Mouse (Mus musculus) spleen, adult 12 weeks (tissue): ENCODE data around the gene Grm2.
"Not testable (repeated sequence)": the region's sequence is repeated elsewhere in the genome, so short reads cannot be mapped to it uniquely, and the experiment has no call there.

Experiments used
- DNase-seq: peaks from one replicate; pipeline ENCODE4 v3.0.0; 2022; ENCODE audit warnings: low spot score

Grm2 gene

DNA sequence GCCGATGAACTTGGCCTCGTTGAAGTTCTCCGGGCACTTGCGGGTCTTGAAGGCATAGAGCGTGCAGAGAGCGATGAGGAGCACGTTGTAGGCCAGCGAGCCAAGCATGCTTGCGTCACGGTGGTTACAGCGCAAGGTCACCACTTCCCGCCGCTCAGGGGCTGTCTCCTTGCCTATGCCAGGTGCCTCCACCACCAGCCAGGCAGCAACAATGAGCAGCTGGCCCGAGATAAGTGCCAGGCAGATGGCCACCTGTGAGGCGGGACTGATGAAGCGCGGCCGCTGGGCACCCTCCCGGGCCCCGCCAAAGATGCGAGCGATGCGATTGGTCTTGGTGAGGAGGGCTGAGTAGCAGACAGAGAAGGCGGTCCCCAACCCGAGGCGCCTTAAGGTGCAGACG, 8.7 kb downstream of the Grm2 start:
- DNase-seq, result no peak

DNA sequence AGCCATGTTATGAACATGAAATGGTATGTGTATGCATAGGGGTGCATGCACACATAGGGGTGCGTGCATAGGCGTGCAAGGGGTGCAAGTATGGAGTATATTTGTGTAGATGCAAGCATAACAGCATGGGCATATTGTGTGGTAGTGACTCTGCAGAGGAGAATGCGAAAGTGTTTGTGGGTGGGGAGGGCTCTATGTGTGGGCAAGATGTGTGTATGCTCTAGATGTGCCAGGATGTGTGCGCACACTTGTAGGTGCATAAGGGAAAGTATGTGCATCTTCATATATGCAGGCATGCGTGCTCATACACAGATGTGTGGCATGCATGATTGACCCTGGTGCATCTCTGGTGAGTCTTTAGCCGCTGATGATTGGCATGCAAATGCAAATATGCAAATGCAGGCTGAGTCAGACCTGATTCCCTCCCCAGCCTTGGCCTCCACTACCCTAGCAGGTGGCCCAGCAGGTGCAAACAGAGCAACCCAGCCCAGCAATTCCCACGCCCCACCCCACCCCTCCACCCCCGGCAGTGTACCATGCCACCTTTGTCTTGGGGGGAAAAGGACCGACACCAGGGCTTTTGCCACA, 10.1 kb downstream of the Grm2 start:
- no peak for DNase-seq

DNA sequence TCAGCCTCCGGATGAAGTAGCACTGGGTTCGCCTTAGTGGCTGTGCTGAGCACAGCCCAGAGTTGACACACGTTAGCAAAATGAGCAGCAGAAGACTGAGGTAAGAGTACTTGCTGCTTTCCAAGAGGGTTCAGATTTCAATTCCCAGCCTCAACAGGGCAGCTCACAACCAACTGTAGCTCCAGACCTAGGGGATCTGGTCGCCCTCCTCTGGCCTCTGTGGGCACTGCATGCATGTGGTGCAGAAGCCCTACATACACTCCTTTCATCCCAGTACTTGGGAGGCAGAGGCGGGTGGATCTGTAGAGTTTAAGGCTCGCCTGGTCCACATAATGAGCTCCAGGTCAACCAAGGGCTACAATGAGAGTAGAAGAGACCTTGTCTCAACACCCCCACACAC, 12.1 kb downstream of the Grm2 start:
- no peak for DNase-seq

DNA sequence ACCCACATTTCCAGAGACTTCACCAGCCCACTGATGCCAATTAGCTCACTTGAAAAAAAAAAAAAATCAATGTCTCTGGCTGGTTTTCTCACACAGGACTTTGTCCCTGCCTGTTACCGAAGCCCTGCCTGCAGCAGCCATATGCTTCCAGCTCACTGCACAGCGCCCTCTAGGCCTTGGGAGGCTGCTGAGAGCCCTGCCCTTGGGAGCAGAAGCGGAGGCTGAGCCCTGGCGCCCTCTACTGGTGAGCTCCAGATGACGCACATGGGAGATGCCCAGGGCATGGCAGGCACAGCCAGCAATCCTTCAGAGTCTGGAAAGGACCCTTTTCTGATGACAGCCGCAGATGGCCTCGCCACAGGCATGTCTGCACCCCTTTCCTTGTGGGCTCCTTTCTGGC, 12.8 kb downstream of the Grm2 start:
- peak; percentile 44 for DNase-seq

DNA sequence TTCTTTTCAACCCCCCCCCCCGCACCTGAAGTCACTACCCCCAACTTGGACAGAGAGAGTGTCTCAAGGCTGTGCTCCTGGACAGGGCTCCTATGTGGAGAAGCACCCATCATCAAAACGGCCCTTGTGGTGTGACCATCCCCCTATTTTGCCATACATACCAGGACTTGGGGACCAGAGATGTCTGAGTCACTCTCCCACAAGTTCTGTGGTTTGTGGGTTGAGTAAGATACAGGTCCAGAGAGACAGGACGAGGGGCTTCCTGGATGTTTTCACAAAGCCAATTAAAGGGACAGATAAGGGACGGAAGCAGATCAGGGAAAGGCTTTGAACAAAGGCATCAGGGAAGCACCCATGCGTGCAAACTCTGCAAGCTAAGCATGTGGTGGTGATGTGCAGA, 14.5 kb downstream of the Grm2 start:
- DNase-seq, result no peak

DNA sequence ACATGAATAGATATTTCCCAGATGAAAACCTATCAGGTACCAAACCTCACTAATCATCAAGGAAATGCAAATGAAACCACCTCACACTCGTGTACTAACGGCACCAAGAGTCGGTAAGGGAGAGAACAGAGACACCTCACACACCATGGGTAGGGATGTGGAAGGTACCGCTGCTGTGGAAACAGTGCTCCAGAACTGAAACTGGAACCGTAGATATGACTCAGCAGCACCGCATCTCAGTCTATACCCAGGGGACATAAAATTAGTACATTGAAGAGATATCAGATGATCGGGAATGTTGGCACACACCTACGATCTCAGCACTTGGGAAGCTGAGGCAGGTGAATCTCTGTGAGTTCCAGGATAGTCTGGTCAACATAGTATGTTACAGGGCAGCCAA, 17.7 kb downstream of the Grm2 start:
- no peak for DNase-seq

DNA sequence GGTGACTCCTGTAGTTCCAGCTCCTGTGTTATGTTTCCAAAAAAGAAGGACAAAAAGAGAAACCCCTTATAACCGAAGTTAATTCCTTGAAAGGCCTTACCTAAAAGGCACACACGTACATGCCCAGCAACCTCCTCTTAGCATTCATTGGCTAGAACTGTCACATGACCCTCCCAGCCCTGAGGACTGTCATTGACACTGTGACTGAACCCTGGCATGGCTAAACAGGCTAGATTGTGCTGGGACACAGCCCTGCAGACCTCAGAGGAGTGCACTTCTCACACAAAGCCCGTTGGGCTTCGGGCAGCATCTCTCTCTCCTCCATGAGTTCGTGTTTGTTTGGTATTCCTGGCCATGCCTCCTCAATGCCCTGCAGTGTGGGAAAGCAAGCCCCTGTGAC, 23.7 kb downstream of the Grm2 start:
- no peak for DNase-seq

DNA sequence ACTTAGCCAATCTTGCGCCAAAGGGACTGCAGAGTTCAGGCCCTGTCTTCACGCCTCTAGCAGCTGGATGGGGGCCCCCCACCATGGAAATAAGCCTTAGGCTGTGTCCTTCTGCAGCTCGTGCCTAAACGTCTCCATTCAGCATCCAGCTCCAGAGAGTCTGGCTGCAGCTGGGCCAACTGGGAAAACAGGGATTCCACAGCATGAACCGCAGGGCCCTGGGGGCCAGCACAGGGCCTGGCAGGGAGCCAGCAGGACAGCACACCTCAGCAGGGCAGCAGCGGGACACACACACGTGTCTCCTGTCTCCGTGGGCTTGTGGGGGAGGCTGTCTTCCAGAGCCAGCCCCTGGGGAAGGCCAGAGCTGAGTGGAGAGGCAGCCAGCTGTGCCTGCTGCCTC, 28.1 kb downstream of the Grm2 start:
- not testable (repeated sequence) for DNase-seq

DNA sequence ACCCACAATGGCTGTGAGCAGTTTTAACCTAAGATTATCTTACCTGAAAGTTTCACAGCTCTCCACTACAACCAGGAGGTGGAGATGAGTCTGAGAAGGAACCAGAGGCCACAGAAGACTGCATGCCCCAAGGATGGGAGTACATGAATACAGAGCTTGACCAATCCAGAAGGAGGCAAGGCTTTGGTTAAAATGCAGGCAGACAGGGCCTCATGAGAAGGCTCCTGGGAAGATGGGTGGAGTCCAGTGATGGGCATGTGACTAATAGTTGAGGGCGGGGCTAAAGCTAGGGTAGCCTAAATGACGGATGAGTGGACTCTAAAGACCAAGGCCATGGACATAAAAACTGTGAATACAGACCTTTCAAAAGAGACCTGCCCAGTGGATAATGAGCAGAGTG, 29.6 kb downstream of the Grm2 start, which contains the start of gene Iqcf6:
Gene Iqcf6, plus strand, starts transcription at position 301 of the 400 bp plus-strand sequence.
- no peak for DNase-seq

DNA sequence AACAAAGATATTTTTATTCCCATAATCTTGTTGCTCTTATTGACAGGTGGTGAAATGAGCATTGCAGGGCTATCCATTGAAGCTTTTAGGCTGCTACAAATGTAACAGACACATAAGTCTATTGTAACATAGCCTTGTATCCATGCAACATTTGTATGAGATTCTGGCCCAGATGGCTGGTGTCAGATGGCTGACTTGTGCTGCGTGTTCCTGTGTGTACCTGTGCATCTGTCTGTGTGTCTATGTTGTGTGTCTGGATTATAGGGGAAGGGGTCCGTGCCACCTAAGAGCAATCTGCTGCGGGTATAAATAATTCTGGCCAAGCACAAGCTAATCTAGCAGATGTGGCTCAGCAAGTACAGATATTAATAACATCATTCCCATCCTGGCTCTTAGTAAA, 38.4 kb downstream of the Grm2 start:
- no peak for DNase-seq

DNA sequence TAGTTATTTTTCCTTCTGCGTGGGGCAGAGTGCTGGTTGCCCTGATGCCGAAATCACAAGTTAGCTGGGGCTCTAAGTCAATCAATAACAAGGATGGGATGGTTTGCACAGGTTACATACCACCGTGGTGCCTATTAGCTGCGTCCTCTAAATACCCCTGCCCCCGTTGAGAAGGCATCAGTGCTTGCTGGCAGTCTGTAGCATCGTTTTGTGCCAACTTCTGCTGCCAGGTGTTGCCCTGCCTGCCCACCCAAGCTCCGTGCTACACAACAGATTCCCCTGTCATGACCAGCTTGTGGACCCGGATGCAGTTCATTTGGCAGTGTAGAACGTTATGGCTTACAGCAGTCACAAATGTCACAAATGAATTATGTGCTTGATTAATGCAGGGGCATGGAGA, 39.6 kb downstream of the Grm2 start:
- no peak for DNase-seq

DNA sequence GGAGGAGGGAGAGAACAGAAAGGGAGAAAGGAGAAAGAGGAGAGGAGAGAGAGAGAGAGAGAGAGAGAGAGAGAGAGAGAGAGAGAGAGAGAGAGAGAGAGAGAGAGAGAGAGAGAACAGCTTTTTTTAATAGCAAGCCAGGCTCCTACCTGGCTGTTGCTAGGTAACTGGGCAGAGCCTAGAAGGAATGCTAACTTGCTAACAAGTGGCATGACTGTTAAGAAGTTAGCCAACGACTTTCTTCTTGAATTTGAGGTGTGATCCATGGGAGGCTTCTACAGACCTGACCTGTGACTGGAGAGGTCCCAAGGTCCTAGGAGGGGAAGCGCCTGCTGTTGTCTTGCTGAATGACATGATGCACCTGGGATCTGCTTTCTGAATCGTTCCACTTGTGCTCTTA, 41.3 kb downstream of the Grm2 start:
- no peak for DNase-seq

DNA sequence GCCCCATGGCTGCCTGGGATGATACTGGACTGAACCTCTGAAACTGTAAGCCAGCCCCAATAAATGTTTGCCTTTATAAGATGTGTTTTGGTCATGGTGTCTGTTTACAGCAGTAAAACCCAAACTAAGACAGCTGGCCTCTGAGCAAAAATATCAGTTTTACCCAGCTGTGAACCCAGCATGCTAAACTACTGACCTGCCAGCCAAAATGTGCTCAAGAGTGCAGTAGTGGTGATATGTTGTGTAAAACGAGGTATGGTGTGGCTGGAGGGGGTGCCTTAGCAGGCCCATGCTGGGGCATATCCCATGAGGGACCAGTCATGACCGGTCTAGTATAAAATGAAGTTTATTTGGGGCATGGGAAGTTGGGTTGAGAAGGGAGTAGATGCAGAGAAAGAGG, 41.9 kb downstream of the Grm2 start:
- no peak for DNase-seq

DNA sequence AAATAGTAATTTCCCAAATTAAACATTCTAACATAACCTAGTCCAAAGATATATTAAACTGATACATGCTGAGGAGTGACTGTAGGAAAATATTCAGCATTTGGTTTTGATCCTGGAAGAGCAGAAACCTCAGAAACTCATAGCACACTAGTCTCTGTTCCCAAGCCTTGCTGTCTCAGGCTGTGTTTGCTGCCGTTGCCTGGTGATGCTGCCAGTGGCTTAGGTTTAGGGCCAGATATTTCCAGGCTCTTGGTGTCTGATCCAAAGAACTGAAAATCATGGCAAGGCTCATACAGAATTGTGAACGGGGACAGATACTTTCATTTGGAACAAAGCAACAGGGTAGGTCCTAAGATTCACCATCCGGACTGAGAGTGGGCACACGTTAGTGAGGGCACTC, 45.2 kb downstream of the Grm2 start:
- no peak for DNase-seq

DNA sequence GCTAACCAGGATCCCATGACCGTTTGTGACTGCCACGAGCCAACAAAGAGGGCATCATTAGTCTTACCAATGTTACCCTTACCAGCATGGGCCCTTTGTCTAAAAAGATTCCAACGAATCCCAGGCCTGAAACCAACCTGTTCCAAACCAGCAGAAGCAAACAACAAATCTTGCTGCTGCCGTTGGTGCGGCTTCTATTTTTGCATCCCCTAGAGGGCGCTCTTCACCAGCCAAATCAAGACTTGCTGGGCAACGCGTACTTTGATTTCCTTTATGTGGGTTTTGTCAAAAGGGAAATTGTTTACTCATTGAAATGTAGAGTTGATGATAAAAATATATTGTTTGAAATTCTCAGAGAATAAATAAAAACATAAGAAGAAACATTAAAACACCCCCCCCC, 55.3 kb downstream of the Grm2 start:
- DNase-seq, result no peak

DNA sequence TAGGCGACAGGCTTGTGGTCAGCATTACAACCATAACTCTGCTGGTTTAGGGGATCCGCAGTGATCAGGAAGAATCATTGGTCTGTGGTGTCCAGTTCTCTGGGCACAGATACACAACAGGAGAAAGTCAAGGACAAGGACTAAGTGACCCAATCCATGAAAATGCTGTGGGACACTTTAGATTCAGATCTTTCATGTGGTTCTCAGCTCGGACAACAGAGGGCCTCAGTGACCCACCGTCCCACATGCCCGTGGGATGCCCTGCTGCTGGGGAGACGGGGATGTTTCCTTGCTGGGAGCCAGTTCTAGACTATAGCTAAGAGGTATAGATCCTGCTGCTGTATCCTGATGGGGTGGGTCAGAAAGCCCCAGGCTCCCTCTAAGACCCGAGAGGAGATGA, 57.4 kb downstream of the Grm2 start:
- DNase-seq, result no peak

DNA sequence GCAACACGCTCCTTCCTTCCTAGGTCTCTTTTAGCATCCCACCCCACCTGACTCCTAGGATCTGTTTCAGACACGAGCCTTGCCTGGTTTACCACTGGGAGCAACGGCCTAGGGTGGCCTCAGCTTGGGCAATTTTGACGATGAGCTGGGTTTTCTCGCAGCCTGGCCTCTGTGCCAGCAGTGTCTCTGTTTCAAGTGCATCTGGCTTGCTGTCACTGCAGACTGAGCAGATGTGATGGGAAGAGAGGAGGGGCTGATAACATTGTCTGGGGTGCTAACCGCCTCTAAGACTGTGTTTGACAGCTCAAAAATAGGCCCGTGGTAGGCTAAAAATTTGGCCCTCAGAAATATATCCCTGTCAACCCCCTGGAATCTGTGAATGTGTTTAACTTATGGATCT, 60.0 kb downstream of the Grm2 start:
- no peak for DNase-seq

DNA sequence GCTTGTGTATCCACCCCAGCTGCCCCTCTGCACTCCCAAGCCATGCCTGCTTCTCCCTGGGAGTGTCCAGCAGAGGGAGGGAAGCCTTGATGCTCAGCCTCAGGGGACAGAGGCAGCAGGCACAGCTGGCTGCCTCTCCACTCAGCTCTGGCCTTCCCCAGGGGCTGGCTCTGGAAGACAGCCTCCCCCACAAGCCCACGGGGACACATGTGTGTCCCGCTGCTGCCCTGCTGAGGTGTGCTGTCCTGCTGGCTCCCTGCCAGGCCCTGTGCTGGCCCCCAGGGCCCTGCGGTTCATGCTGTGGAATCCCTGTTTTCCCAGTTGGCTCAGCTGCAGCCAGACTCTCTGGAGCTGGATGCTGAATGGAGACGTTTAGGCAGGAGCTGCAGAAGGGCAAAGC, 60.5 kb downstream of the Grm2 start:
- not testable (repeated sequence) for DNase-seq
